Mouse (Mus musculus) midbrain, embryonic 14.5 days (tissue): ENCODE data around the gene Spz1. TPM values are rescaled to one million over a fixed set of nuclear protein-coding genes. Genes with fewer than 3 reads are reported as not detected.

Experiments
- ATAC-seq: fragments of 200-750 bp; cut with Nextera tagmentation; 2 replicates; pipeline ENCODE4 v1.8.0; 2017; ENCODE audit warnings: moderate number of reproducible peaks, moderate library complexity; ENCODE audit not compliant: low FRiP score, low TSS enrichment
- DNase-seq: peaks from one replicate; pipeline ENCODE4 v3.0.0-alpha.2; 2015
- H3K27ac ChIP-seq: fragments of 300-500 bp; sonication (generic); replicated peaks from 2 replicates; pipeline ENCODE4 v1.5.1; 2014; ENCODE audit warnings: mild to moderate bottlenecking, low read depth, low read length, moderate library complexity
- H3K27me3 ChIP-seq: fragments of 300-500 bp; sonication (generic); 2 replicates; pipeline ENCODE4 v1.6.1; 2014; ENCODE audit warnings: low read length, control low read depth, mixed read lengths; ENCODE audit not compliant: control insufficient read depth, insufficient read depth
- H3K36me3 ChIP-seq: fragments of 300-500 bp; sonication (generic); 2 replicates; pipeline ENCODE4 v1.6.1; 2014; ENCODE audit warnings: low read length, control low read depth; ENCODE audit not compliant: control insufficient read depth, insufficient read depth
- H3K4me1 ChIP-seq: fragments of 300-500 bp; sonication (generic); 2 replicates; pipeline ENCODE4 v1.6.1; 2014; ENCODE audit warnings: mild to moderate bottlenecking, antibody characterized with exemption, low read length, control low read depth; ENCODE audit not compliant: control insufficient read depth, insufficient read depth
- H3K4me2 ChIP-seq: fragments of 300-500 bp; sonication (generic); 2 replicates; pipeline ENCODE4 v1.6.1; 2014; ENCODE audit warnings: mild to moderate bottlenecking, low read length, moderate library complexity
- H3K4me3 ChIP-seq: fragments of 300-500 bp; sonication (generic); replicated peaks from 2 replicates; pipeline ENCODE4 v1.5.1; 2014; ENCODE audit warnings: low read depth, low read length
- H3K9ac ChIP-seq: fragments of 300-500 bp; sonication (generic); replicated peaks from 2 replicates; pipeline ENCODE4 v1.6.1; 2014; ENCODE audit warnings: mild to moderate bottlenecking, low read length, moderate library complexity
- H3K9me3 ChIP-seq: fragments of 300-500 bp; sonication (generic); 2 replicates; pipeline ENCODE4 v1.6.1; 2016; ENCODE audit warnings: low read length, control low read depth, mixed read lengths; ENCODE audit not compliant: control insufficient read depth
- WGBS: fragments of 180-500 bp; shearing (Covaris S2); extraction: QIAGEN DNeasy Blood & Tissue Kit; methylation state at CpG from one replicate; pipeline ENCODE4 v1.1.7; 2014; 5-methylcytosine and 5-hydroxymethylcytosine counted together
- polyA plus RNA-seq: library from polyadenylated mRNA; unstranded; fragments of >200 nt; fragmentation: Nextera tagmentation; extraction: Ambion mirVana; gene quantifications from 2 replicates; pipeline ENCODE4 v1.2.1, GENCODE M21; 2014

The Spz1 gene
- polyA plus RNA-seq, 1 experiment from 2014 or later: not detected

- peaks cover 8% of the 10 kb centered on the region; the same call in 1 of the 2 replicates for H3K4me1 ChIP-seq
- no peaks in the 10 kb centered on the region for H3K27me3 ChIP-seq
- WGBS: 80% methylated on average over 3 of the region's 3 CpGs
- H3K36me3 ChIP-seq: no peaks in the 10 kb centered on the region
- no peak for DNase-seq
- no peak overlapping the region for H3K4me3 ChIP-seq
- H3K27ac ChIP-seq: no peak overlapping the region
- H3K9me3 ChIP-seq: no peaks in the 10 kb centered on the region
- ATAC-seq: no peak
- no peak overlapping the region for H3K9ac ChIP-seq
- H3K4me2 ChIP-seq: no peak overlapping the region
Measured at GRCm38 (mm10) chr13:92588704-92589103, 12.7 kb upstream of the Spz1 start.

GRCm38 (mm10) chr13:92584094-92584717, 8.2 kb upstream of the Spz1 start:
- WGBS: 68% methylated on average over 8 of the region's 8 CpGs
- H3K4me3 ChIP-seq: no peak overlapping the region
- no peak overlapping the region for H3K4me2 ChIP-seq
- no peak overlapping the region for H3K9ac ChIP-seq
- H3K27ac ChIP-seq: no peak overlapping the region
- no peaks in the 10 kb centered on the region for H3K36me3 ChIP-seq
- no peak for DNase-seq
- H3K9me3 ChIP-seq: no peaks in the 10 kb centered on the region
- H3K4me1 ChIP-seq: no peaks in the 10 kb centered on the region
- ATAC-seq: no peak
- no peaks in the 10 kb centered on the region for H3K27me3 ChIP-seq

- Histone ChIP-seq H3K4me1 (no peaks in the 10 kb centered on the region), H3K4me2 (no peak overlapping the region), H3K9me3 (no peaks in the 10 kb centered on the region), H3K9ac (no peak overlapping the region), H3K4me3 (no peak overlapping the region), H3K27ac (no peak overlapping the region), H3K27me3 (no peaks in the 10 kb centered on the region), H3K36me3 (no peaks in the 10 kb centered on the region)
- DNase-seq (peak; percentile 83), ATAC-seq (0 out of 2 replicates have a peak, but pooled peaks have one; percentile 11)
- WGBS: 22% methylated on average over 10 of the region's 10 CpGs
Measured at GRCm38 (mm10) chr13:92580220-92581043, 4.5 kb upstream of the Spz1 start.

- Histone ChIP-seq H3K4me1 (no peaks in the 10 kb centered on the region), H3K27me3 (no peaks in the 10 kb centered on the region), H3K36me3 (no peaks in the 10 kb centered on the region), H3K9me3 (no peaks in the 10 kb centered on the region), H3K9ac (no peak overlapping the region), H3K4me2 (no peak overlapping the region), H3K4me3 (no peak overlapping the region), H3K27ac (no peak overlapping the region)
- no peak for ATAC-seq
- 86% methylated on average over 4 of the region's 4 CpGs for WGBS
- no peak for DNase-seq
Measured at GRCm38 (mm10) chr13:92578210-92578609, 2.2 kb upstream of the Spz1 start.

GRCm38 (mm10) chr13:92576688-92577087, 716 bp upstream of the Spz1 start:
- Histone ChIP-seq H3K9ac (no peak overlapping the region), H3K27ac (no peak overlapping the region), H3K4me2 (no peak overlapping the region), H3K27me3 (no peaks in the 10 kb centered on the region), H3K36me3 (no peaks in the 10 kb centered on the region), H3K4me1 (no peaks in the 10 kb centered on the region), H3K4me3 (no peak overlapping the region), H3K9me3 (no peaks in the 10 kb centered on the region)
- ATAC-seq (no peak), DNase-seq (no peak)
- WGBS: 39% methylated on average over 6 of the region's 6 CpGs

GRCm38 (mm10) chr13:92559429-92559828, 16.5 kb downstream of the Spz1 start:
- WGBS: 79% methylated on average over 5 of the region's 5 CpGs
- no peak for ATAC-seq

GRCm38 (mm10) chr13:92557229-92557628, 18.7 kb downstream of the Spz1 start:
- H3K27me3 ChIP-seq: no peaks in the 10 kb centered on the region
- no peak for ATAC-seq
- no peaks in the 10 kb centered on the region for H3K9me3 ChIP-seq
- no peaks in the 10 kb centered on the region for H3K36me3 ChIP-seq
- no peak overlapping the region for H3K9ac ChIP-seq
- H3K4me3 ChIP-seq: no peak overlapping the region
- H3K27ac ChIP-seq: no peak overlapping the region
- no peak for DNase-seq
- 46% methylated on average over 2 of the region's 2 CpGs for WGBS
- peaks cover 5% of the 10 kb centered on the region; the same call in 1 of the 2 replicates for H3K4me1 ChIP-seq
- no peak overlapping the region for H3K4me2 ChIP-seq

More at GRCm38 (mm10) chr13:92559429-92559828, 16.5 kb downstream of the Spz1 start:
- Histone ChIP-seq H3K4me1 (peaks cover 5% of the 10 kb centered on the region; the same call in 1 of the 2 replicates), H3K36me3 (no peaks in the 10 kb centered on the region), H3K27me3 (no peaks in the 10 kb centered on the region), H3K4me2 (no peak overlapping the region), H3K27ac (no peak overlapping the region), H3K9me3 (no peaks in the 10 kb centered on the region), H3K4me3 (no peak overlapping the region), H3K9ac (no peak overlapping the region)
- no peak for DNase-seq

GRCm38 (mm10) chr13:92556458-92557126, 19.4 kb downstream of the Spz1 start:
- Histone ChIP-seq H3K4me2 (no peak overlapping the region), H3K4me1 (peaks cover 5% of the 10 kb centered on the region; the same call in 1 of the 2 replicates), H3K9me3 (no peaks in the 10 kb centered on the region), H3K36me3 (no peaks in the 10 kb centered on the region), H3K9ac (no peak overlapping the region), H3K4me3 (no peak overlapping the region), H3K27me3 (no peaks in the 10 kb centered on the region), H3K27ac (no peak overlapping the region)
- ATAC-seq: no peak; the same call in 1 of the 2 replicates
- 16% methylated on average over 8 of the region's 8 CpGs for WGBS
- peak; percentile 40 for DNase-seq
